Mouse (Mus musculus) retina, embryonic 14.5 days (tissue): ENCODE measurements around the gene Ppp1r16b.
A peak's percentile ranks its signal among the peaks of the same experiment; 100 is the strongest.

ENCODE experiments used
- DNase-seq: peaks from one replicate; pipeline ENCODE4 v3.0.0-alpha.2; 2015; ENCODE audit warnings: low spot score

Ppp1r16b gene

GRCm38 (mm10) chr2:158692191-158692590 is 27.0 kb downstream of the Ppp1r16b start:
- no peak for DNase-seq

DNA sequence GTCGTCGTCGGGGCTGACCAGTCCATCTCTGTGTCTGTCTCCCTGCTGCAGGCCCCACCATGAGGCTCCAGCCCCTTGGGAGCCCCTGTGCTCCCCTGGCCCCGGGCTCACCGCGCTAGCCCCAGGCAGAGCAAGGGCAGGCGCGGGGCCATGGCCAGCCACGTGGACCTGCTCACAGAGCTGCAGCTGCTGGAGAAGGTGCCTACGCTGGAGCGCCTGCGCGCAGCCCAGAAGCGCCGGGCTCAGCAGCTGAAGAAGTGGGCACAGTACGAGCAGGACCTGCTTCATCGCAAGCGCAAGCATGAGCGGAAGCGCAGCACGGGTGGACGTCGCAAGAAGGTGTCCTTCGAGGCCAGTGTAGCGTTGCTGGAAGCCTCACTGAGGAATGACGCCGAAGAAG is 30.6 kb downstream of the Ppp1r16b start:
- no peak for DNase-seq

- DNase-seq: no peak
Observed at GRCm38 (mm10) chr2:158696451-158696850, 31.3 kb downstream of the Ppp1r16b start.

DNA sequence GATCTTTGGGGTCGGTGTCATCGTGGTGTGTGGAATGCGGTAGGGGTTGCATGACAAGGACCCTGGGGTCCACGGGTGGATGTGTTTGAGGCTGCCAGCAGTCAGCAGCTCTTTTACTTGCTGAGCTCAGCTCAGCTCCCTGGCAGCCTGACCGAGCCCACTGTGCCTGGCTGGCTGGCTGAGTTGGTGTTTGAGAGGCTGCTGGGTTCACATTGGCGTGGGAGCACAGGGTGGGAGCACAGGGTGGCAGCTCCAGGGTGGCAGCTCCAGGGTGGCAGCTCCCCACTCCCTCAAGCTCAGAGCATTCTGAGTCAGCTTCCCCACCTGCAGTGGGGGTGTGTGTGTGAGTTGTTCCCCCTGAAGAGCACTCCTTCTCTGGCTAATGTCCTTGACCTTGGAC is 34.7 kb downstream of the Ppp1r16b start:
- DNase-seq: no peak

GRCm38 (mm10) chr2:158700535-158701256 is 35.5 kb downstream of the Ppp1r16b start:
- no peak for DNase-seq

DNA sequence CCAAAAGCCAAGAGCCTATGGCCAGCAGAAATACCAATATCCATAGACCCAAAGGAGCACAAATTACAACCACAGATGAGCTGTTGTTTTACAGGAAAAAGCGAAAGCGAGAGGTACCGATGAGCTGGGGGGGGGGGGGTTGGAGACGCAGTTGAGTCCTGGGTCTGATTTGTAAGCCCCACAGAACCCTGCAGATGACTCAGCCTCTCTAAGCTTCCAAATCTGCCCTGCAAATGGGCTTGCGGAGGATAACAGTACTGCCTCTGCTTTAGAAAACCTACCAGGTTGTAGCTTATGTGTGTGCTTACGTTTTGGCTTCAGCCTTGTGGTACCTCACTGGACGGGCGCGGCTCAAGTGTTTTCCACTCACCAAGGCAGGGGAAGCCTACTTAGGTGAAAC is 36.3 kb downstream of the Ppp1r16b start:
- DNase-seq: no peak

GRCm38 (mm10) chr2:158702176-158702575 is 37.0 kb downstream of the Ppp1r16b start:
- DNase-seq: no peak

DNA sequence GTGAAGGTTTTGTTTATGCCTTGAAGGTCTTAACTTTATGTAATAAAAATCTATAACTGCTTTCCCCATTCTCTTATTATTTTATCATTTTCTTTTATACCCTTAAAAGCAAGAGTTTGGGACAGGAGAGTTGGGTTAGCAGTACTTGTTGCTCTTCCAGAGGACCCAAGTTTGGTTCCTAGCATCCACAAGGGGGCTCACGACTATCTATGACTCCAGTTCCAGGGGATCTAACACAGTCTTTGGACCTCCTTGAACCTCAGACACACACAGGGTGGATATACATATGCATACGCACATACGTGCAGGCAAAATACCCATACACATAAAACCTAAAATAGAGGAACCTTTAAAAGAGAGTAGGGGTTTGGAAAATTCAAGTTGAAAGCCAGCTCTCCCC is 39.5 kb downstream of the Ppp1r16b start:
- DNase-seq: no peak

GRCm38 (mm10) chr2:158705529-158705928 is 40.3 kb downstream of the Ppp1r16b start:
- no peak for DNase-seq

GRCm38 (mm10) chr2:158706704-158707408 is 41.7 kb downstream of the Ppp1r16b start:
- DNase-seq: no peak

- no peak for DNase-seq
Observed at GRCm38 (mm10) chr2:158708121-158708520, 42.9 kb downstream of the Ppp1r16b start.

GRCm38 (mm10) chr2:158711929-158712751 is 46.9 kb downstream of the Ppp1r16b start:
- peak; percentile 55 for DNase-seq

GRCm38 (mm10) chr2:158714826-158715225 is 49.6 kb downstream of the Ppp1r16b start:
- DNase-seq: no peak

DNA sequence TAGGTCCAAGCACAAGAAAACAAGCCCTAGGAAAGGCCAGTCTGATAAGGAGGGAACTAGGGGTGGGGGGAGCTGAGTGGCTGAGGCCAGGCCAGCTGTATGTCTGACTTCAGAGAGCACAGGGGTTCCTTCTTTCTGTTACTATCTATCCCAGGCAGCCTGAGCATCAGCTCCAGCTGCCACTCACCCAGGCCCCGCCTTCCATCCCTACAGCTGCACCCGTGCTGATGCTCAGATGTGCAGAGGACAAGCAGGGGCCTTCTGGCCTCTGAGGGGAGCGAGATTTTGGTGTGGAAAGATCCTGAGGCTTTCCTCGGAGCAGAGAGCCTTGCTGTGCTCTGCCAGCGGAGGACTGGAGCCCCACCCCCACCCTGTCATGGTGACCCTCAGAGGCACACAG is 50.9 kb downstream of the Ppp1r16b start:
- peak; percentile 39 for DNase-seq

DNA sequence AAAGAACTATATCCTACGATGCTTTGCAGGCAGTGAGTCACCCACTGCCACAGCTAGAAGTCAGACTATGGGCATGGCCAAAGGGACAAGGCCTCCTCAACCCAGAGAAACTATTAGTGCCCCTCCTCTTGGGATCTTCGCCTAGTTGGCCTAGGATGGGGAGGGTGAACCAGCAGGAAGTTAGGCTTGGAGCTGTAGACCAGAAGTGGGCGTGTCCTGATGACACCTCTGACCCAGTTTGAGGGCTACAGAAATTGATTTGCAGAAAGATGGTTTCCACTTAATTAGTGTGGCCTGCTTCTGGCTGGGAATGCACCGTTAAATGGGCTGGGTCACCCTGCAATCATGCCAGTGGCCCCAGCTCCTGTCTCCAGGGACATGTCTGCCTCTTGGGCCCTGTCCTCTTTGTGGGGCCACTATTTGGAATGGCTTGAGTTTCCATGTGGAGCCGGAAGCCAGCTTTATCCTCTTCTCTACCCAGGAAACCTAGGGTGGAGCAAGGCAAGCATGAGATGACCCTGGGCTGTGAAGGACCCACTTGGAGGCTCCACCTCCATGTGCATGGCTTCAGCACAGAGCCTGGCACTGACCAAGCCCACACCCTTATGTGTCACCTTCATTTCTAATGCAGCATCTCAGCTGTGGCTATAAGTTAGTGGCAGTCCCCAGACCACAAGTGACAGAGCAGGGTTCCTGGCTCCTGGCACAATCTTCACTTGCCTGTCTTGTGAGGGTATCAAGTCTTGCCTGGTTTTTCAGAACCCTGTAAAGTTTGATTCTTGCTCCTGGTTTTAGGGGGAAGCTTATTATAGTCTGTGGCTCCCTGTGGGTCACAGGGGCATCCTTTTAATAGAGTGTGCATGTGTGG is 52.6 kb downstream of the Ppp1r16b start:
- DNase-seq: peak; percentile 43

- DNase-seq: no peak
Observed at GRCm38 (mm10) chr2:158718816-158719549, 53.8 kb downstream of the Ppp1r16b start.

- no peak for DNase-seq
Observed at GRCm38 (mm10) chr2:158720715-158721370, 55.6 kb downstream of the Ppp1r16b start.

DNA sequence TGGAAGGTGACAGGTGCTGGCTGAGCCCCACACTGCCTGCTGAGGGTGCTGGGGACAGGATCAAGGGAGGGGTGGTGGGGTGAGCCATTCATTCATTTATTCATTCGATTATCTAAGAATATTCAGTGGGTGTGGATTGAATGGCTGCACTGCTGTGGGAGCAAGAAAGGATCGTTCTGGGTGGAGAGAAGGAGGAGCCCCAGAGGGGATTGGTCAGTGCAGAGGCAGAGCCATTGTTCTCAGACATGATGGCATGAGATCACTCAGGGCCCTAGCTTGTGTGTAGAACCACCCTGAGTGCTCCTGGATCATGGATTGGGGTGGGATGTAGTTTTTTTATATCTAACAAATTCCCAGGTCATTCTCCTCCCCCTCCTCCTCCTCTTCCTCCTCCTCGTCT is 56.3 kb downstream of the Ppp1r16b start:
- no peak for DNase-seq

DNA sequence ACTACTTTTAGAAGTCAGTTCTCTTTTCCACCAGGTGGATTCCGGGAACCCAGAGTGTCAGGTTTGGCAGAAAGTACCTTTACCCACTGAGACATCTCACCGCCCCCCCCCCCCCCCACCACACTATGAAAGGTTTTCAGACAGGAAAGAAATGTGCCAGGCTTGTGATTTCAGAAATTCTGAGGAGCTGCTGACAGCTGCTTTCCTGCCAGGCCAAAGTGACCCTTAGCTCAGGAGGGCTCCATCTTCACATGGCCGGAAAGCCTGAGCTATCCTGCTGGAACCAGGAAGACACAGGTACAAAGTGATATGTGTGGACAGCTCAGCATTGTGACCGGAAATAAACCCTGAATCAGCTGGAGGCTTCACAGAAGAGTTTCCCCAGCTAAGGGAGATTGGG is 56.9 kb downstream of the Ppp1r16b start:
- no peak for DNase-seq

DNA sequence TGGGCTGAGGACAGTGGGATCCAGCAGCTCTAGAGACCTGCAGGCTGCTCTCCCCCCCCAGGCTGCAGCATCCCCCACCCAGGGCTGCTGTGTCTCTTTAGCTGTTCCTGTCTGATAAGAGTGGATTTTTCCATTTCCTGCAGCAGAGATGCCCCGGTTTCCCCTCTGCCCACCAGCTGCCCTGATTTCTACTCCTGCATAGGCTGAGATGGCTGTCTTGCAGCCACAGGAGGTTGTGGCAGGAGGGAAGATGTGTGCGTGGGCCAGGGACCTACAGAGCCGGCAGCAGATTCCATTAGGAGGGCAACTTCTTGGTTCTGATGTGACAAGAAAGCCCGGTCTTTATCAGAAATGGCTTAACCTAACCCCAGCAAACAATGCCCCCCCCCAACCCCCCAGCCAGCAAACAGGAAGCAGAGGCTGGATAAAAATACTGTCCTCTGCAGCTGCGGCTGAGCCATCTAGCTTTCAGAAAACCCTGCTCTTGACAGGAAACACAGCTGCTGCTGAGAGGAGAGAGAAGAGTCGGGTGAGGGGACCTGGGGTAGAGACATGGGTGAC is 57.9 kb downstream of the Ppp1r16b start:
- no peak for DNase-seq
